Mouse (Mus musculus): ENCODE data around the gene Gm48552. TPM values are rescaled to one million over a fixed set of nuclear protein-coding genes. Genes with fewer than 3 reads are reported as not detected.
A peak's percentile ranks its signal among the peaks of the same experiment; 100 is the strongest.

The Gm48552 gene
- polyA plus RNA-seq, 1 experiment from 2014 or later: 0.98 TPM

GRCm38 (mm10) chr10:81411471-81412400, 22.9 kb downstream of the Gm48552 start:
- Histone ChIP-seq H3K9me3 (replicated peaks) (no peaks in the 10 kb centered on the region), H3K4me2 (0 out of 2 replicates have a peak overlapping the region, but pooled peaks have one; percentile 50), H3K4me1 (peaks cover 91% of the 10 kb centered on the region), H3K27ac (peak overlapping the region; percentile 52), H3K4me3 (no peak overlapping the region), H3K36me3 (0 out of 2 replicates have a peak, but pooled peaks cover 4% of the 10 kb centered on the region), H3K9ac (no peak overlapping the region), H3K27me3 (replicated peaks) (peaks cover 29% of the 10 kb centered on the region)
- 64% methylated on average over 18 of the region's 18 CpGs for WGBS (ENCODE audit: insufficient replicate concordance)
- no peak for ATAC-seq

DNA sequence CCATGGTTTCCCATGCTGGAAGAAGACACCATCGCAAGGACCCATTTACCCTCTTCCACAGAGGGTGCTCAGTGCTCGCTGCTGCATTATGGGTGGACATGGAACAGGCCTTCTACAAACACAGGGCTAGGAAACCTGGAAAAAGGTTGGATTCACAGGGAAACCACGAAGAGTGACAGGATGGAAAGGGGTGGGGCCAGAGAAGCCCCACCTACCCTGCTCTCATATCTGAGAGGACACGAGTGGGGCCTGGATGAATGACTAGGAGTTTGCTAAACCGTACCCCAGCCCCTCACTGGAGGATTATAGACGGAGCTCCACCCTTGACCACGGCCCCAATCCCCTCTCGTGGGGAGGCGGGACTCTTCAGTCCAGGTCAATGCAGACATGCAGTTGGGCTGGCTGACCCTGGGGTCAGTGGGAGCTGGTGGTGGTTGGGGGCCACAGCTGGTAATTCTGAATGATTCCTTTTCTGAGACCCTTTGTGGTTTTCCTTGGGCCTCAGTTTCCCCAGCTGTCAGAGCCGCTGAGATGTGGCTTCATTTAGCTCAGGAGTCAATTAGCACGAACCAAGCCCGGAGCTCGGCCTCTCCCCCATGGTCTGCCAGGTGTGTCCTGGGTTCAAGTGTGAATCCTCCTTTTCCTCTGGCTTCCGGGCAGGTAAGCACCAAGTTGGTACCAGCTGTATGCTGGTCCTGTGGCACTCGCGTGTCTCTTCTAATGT, 23.9 kb downstream of the Gm48552 start:
- ATAC-seq: no peak
- Histone ChIP-seq H3K4me2 (no peak overlapping the region), H3K36me3 (no peaks in the 10 kb centered on the region), H3K9me3 (replicated peaks) (no peaks in the 10 kb centered on the region), H3K4me1 (peaks cover 91% of the 10 kb centered on the region), H3K9ac (no peak overlapping the region), H3K27me3 (replicated peaks) (peaks cover 29% of the 10 kb centered on the region), H3K27ac (peak overlapping the region; percentile 52), H3K4me3 (no peak overlapping the region)
- WGBS (ENCODE audit: insufficient replicate concordance): 59% methylated on average over 16 of the region's 16 CpGs

GRCm38 (mm10) chr10:81413310-81414261, 24.8 kb downstream of the Gm48552 start:
- H3K4me3 ChIP-seq: no peak overlapping the region
- WGBS (ENCODE audit: insufficient replicate concordance): 25% methylated on average over 26 of the region's 26 CpGs

DNA sequence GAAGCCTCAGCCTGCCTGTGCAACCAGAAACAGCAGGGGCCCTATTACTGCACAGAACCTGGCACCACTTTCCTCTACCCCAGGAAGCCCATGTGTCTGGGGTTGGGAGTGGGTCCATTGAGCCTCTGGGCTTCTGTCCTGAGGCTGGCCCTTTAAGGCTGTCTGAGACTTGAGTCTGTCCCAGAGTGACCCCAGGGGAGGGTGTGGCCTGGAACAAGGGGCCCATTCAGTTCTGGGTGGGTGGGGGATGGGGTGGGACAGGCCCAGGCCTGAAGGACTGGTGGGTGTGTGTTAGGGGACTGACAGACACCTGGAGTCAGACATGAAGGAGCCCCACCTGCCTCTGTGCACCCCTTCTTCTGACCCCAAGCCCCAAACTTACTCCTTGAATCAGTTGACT, 25.9 kb downstream of the Gm48552 start:
- H3K9ac ChIP-seq: no peak overlapping the region
- H3K36me3 ChIP-seq: no peaks in the 10 kb centered on the region
- peak overlapping the region; percentile 36; the same call in 1 of the 2 replicates for H3K27ac ChIP-seq
- H3K4me3 ChIP-seq: no peak overlapping the region
- no peak for ATAC-seq
- H3K4me1 ChIP-seq: peaks cover 86% of the 10 kb centered on the region
- H3K4me2 ChIP-seq: no peak overlapping the region
- H3K27me3 ChIP-seq (replicated peaks): peaks cover 29% of the 10 kb centered on the region
- no peaks in the 10 kb centered on the region for H3K9me3 ChIP-seq (replicated peaks)

More at GRCm38 (mm10) chr10:81413310-81414261, 24.8 kb downstream of the Gm48552 start:
- Histone ChIP-seq H3K36me3 (no peaks in the 10 kb centered on the region), H3K9ac (no peak overlapping the region), H3K27ac (peak overlapping the region; percentile 36), H3K4me2 (peak overlapping the region; percentile 40), H3K4me1 (peaks cover 91% of the 10 kb centered on the region), H3K27me3 (replicated peaks) (peaks cover 29% of the 10 kb centered on the region), H3K9me3 (replicated peaks) (no peaks in the 10 kb centered on the region)
- 0 out of 2 replicates have a peak, but pooled peaks have one; percentile 13 for ATAC-seq

- ATAC-seq: no peak
- WGBS (ENCODE audit: insufficient replicate concordance): 71% methylated on average over 5 of the region's 5 CpGs
- H3K27me3 ChIP-seq (replicated peaks): peaks cover 33% of the 10 kb centered on the region
- H3K9me3 ChIP-seq (replicated peaks): no peaks in the 10 kb centered on the region
- H3K4me2 ChIP-seq: no peak overlapping the region
- H3K27ac ChIP-seq: 0 out of 2 replicates have a peak overlapping the region, but pooled peaks have one; percentile 36
- peaks cover 3% of the 10 kb centered on the region; the same call in 1 of the 2 replicates for H3K36me3 ChIP-seq
- peaks cover 86% of the 10 kb centered on the region for H3K4me1 ChIP-seq
- H3K9ac ChIP-seq: no peak overlapping the region
- no peak overlapping the region for H3K4me3 ChIP-seq
Measured at GRCm38 (mm10) chr10:81415146-81415545, 26.3 kb downstream of the Gm48552 start.

- peaks cover 82% of the 10 kb centered on the region for H3K4me1 ChIP-seq
- H3K27me3 ChIP-seq (replicated peaks): peaks cover 39% of the 10 kb centered on the region
- H3K4me2 ChIP-seq: no peak overlapping the region
- no peak for ATAC-seq
- H3K36me3 ChIP-seq: peaks cover 8% of the 10 kb centered on the region; the same call in 1 of the 2 replicates
- 60% methylated on average over 17 of the region's 17 CpGs for WGBS (ENCODE audit: insufficient replicate concordance)
- H3K9ac ChIP-seq: no peak overlapping the region
- no peaks in the 10 kb centered on the region for H3K9me3 ChIP-seq (replicated peaks)
- no peak overlapping the region for H3K4me3 ChIP-seq
- H3K27ac ChIP-seq: no peak overlapping the region
Measured at GRCm38 (mm10) chr10:81415549-81416310, 26.9 kb downstream of the Gm48552 start.

DNA sequence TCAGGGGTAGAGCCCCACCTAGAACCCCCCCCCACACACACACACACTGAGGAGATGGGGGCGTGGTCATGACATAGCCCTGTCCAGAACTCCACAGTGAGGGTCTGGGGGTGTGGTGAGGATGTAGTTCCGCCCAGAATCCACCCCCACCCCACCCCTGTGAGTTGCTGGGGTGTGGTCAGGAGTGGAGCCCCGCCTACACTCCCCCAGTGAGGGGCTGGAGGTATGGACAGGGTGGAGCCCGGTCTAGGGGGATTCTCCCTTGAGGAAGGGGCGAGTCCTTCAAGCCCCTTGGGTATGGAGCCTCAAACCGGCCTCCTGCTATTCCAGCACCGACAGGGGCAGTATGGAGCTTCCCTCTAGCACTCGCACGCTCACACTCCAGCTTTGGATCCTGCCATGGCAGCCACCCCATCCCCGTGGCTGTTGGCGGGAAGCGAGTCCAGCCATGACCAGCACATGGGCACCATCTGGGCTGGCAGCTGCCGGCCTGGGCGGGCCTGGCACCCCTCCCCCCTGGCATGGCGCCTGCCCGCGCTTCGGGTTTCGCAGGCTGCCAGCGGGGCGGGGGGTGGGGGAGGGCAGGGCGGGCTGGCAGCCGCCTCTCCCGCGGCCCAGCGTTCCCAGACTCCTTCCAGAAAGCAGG, 27.9 kb downstream of the Gm48552 start:
- peaks cover 48% of the 10 kb centered on the region for H3K27me3 ChIP-seq (replicated peaks)
- peak; percentile 32 for ATAC-seq
- peaks cover 8% of the 10 kb centered on the region; the same call in 1 of the 2 replicates for H3K36me3 ChIP-seq
- 3% methylated on average over 26 of the region's 26 CpGs for WGBS (ENCODE audit: insufficient replicate concordance)
- H3K9me3 ChIP-seq (replicated peaks): no peaks in the 10 kb centered on the region
- H3K4me2 ChIP-seq: peak overlapping the region; percentile 73
- H3K27ac ChIP-seq: no peak overlapping the region
- H3K9ac ChIP-seq: peak overlapping the region; percentile 49; the same call in 1 of the 2 replicates
- H3K4me3 ChIP-seq: peak overlapping the region; percentile 44
- peaks cover 72% of the 10 kb centered on the region for H3K4me1 ChIP-seq

GRCm38 (mm10) chr10:81417227-81418215, 28.7 kb downstream of the Gm48552 start:
- H3K9ac ChIP-seq: peak overlapping the region; percentile 49; the same call in 1 of the 2 replicates
- no peaks in the 10 kb centered on the region for H3K9me3 ChIP-seq (replicated peaks)
- peaks cover 56% of the 10 kb centered on the region for H3K27me3 ChIP-seq (replicated peaks)
- H3K4me1 ChIP-seq: peaks cover 69% of the 10 kb centered on the region
- no peak for ATAC-seq
- peaks cover 8% of the 10 kb centered on the region; the same call in 1 of the 2 replicates for H3K36me3 ChIP-seq
- H3K4me2 ChIP-seq: peak overlapping the region; percentile 73
- H3K4me3 ChIP-seq: peak overlapping the region; percentile 44
- WGBS (ENCODE audit: insufficient replicate concordance): 39% methylated on average over 12 of the region's 12 CpGs
- no peak overlapping the region for H3K27ac ChIP-seq

GRCm38 (mm10) chr10:81418216-81419070, 29.6 kb downstream of the Gm48552 start:
- H3K9ac ChIP-seq: no peak overlapping the region
- WGBS (ENCODE audit: insufficient replicate concordance): 44% methylated on average over 11 of the region's 11 CpGs
- no peak for ATAC-seq
- no peak overlapping the region for H3K27ac ChIP-seq
- peaks cover 8% of the 10 kb centered on the region; the same call in 1 of the 2 replicates for H3K36me3 ChIP-seq
- H3K27me3 ChIP-seq (replicated peaks): peaks cover 63% of the 10 kb centered on the region
- no peak overlapping the region for H3K4me3 ChIP-seq
- H3K4me1 ChIP-seq: peaks cover 60% of the 10 kb centered on the region
- no peaks in the 10 kb centered on the region for H3K9me3 ChIP-seq (replicated peaks)
- H3K4me2 ChIP-seq: no peak overlapping the region

Measured in liver, embryonic 12.5 days (tissue).